Mouse (Mus musculus) small intestine, adult 2 months (tissue): ENCODE data around the gene 1810055G02Rik. TPM values are rescaled to one million over a fixed set of nuclear protein-coding genes. Genes with fewer than 3 reads are reported as not detected.

Experiments used
- H3K27ac ChIP-seq: fragments of 200-500 bp; 2 replicates; pipeline ENCODE4 v1.5.1; 2012; ENCODE audit warnings: low read depth, low read length, control low read depth, inconsistent platforms; ENCODE audit not compliant: insufficient read depth
- H3K27me3 ChIP-seq: fragments of 200-500 bp; 2 replicates; pipeline ENCODE4 v1.6.1; 2012; ENCODE audit warnings: mild to moderate bottlenecking, moderate library complexity, low read length, inconsistent platforms; ENCODE audit not compliant: control insufficient read depth, insufficient read depth
- H3K36me3 ChIP-seq: fragments of 200-500 bp; 2 replicates; pipeline ENCODE4 v1.6.1; 2012; ENCODE audit warnings: mild to moderate bottlenecking, low read length, control low read depth, inconsistent platforms; ENCODE audit not compliant: control insufficient read depth, insufficient read depth
- H3K4me1 ChIP-seq: fragments of 200-500 bp; 2 replicates; pipeline ENCODE4 v1.6.1; 2012; ENCODE audit warnings: low read length, inconsistent platforms, mixed read lengths; ENCODE audit not compliant: control insufficient read depth, insufficient read depth, insufficient read length
- H3K4me3 ChIP-seq: fragments of 200-500 bp; 2 replicates; pipeline ENCODE4 v1.5.1; 2012; ENCODE audit warnings: low read depth, mild to moderate bottlenecking, control low read depth, inconsistent platforms, low read length, moderate library complexity
- CTCF ChIP-seq: fragments of 200-500 bp; IDR thresholded peaks from 2 replicates; pipeline ENCODE4 v1.5.1; 2012; ENCODE audit warnings: low read depth, mild to moderate bottlenecking, control low read depth, inconsistent platforms, low read length, moderate library complexity, mixed read lengths; ENCODE audit not compliant: insufficient replicate concordance, insufficient read length; ENCODE audit errors: extremely low read depth
- POLR2A ChIP-seq: fragments of 200-500 bp; IDR thresholded peaks from 2 replicates; pipeline ENCODE4 v1.6.1; 2012; ENCODE audit warnings: low read depth, mild to moderate bottlenecking, control low read depth, inconsistent platforms, low read length, moderate library complexity
- WGBS: fragments of 180-500 bp; shearing (Covaris S2); methylation state at CpG from one replicate; pipeline ENCODE4 v1.1.7; 2018; 5-methylcytosine and 5-hydroxymethylcytosine counted together
- polyA plus RNA-seq: library from polyadenylated mRNA; depleted of rRNA; stranded (reverse); fragments of >200 nt; gene quantifications from 2 replicates; pipeline ENCODE4 v1.2.3, GENCODE M21; 2012

1810055G02Rik gene
- polyA plus RNA-seq, 1 experiment = 300 TPM

DNA sequence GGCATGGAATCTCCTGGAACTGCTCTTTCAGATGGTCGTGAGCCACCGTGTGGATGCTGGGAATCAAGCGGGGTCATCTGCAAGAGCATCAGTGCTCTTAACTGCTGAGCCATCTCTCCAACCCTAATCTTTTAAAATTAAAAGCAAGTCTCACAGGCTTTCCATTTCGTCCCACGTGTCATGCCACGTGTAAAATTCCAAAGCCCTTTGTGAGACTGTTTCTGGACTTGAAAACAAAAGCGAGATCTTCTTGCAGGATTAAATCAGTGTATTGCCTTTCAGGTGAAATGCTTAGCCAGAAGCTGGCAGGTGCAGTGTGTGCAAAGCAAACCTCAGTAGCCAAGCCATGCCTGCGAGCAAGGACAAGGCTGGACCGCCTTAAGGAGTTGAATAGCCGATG lies 540 bp upstream of the 1810055G02Rik start:
- Histone ChIP-seq H3K4me1 (peaks cover 3% of the 10 kb centered on the region), H3K27ac (peak overlapping the region; percentile 56), H3K36me3 (peaks cover 4% of the 10 kb centered on the region; the same call in 1 of the 2 replicates), H3K27me3 (no peaks in the 10 kb centered on the region), H3K4me3 (peak overlapping the region; percentile 79)
- 31% methylated on average over 10 of the region's 10 CpGs for WGBS
- TF ChIP-seq CTCF (peak; percentile 12; the same call in 1 of the 2 replicates), POLR2A (no peak)

DNA sequence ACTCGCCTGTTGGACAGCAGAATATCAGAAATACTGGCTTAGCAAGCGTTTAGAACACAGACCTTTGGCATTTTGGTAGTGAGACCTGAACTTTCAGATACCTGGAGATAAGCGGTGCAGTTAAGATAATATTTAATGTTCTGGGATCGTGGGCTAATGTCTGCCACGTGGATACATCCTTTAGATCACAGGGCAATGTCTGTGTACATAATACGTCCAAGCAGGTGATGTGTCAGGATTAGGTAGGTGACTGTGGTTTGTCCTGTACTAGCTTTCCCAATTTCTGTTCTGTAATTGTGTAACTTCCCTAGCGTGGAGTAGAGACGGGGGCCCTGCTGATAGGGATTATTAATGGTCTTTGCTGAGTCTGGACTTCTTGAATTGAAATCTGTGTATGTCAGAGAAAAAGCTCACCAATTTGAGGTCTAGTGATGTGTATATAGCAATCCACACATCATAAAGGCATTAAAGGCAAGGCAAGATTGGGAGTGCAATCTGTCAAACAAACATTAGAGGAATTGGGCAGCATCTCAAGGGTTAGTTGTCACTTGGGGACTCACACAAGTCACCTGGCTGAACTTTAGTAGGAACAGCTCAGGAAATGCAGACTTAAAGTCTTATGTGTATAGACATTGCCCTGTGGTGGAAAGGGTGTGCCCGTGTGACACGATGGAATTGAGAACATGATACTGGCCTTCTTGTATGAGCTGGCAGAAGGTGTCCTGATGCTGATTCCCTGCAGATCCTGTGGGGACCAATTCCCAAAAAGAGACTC lies 1.1 kb downstream of the 1810055G02Rik start:
- Histone ChIP-seq H3K4me1 (peaks cover 3% of the 10 kb centered on the region), H3K4me3 (no peak overlapping the region), H3K27ac (peak overlapping the region; percentile 86), H3K36me3 (peaks cover 6% of the 10 kb centered on the region), H3K27me3 (no peaks in the 10 kb centered on the region)
- 16% methylated on average over 10 of the region's 10 CpGs for WGBS
- TF ChIP-seq POLR2A (no peak), CTCF (no peak)

GRCm38 (mm10) chr19:3710436-3710835 lies 2.3 kb downstream of the 1810055G02Rik start:
- peaks cover 3% of the 10 kb centered on the region for H3K4me1 ChIP-seq
- H3K27me3 ChIP-seq = no peaks in the 10 kb centered on the region
- 70% methylated on average over 2 of the region's 2 CpGs for WGBS
- no peak overlapping the region for H3K4me3 ChIP-seq
- peaks cover 14% of the 10 kb centered on the region for H3K36me3 ChIP-seq
- TF ChIP-seq POLR2A (no peak), CTCF (no peak)
- H3K27ac ChIP-seq = no peak overlapping the region

GRCm38 (mm10) chr19:3714381-3714780 lies 6.3 kb downstream of the 1810055G02Rik start:
- H3K27me3 ChIP-seq = no peaks in the 10 kb centered on the region
- H3K4me3 ChIP-seq = no peak overlapping the region
- peaks cover 40% of the 10 kb centered on the region for H3K36me3 ChIP-seq
- H3K27ac ChIP-seq = no peak overlapping the region
- TF ChIP-seq POLR2A (no peak), CTCF (no peak)
- WGBS = 86% methylated on average over 6 of the region's 6 CpGs
- H3K4me1 ChIP-seq = peaks cover 8% of the 10 kb centered on the region

DNA sequence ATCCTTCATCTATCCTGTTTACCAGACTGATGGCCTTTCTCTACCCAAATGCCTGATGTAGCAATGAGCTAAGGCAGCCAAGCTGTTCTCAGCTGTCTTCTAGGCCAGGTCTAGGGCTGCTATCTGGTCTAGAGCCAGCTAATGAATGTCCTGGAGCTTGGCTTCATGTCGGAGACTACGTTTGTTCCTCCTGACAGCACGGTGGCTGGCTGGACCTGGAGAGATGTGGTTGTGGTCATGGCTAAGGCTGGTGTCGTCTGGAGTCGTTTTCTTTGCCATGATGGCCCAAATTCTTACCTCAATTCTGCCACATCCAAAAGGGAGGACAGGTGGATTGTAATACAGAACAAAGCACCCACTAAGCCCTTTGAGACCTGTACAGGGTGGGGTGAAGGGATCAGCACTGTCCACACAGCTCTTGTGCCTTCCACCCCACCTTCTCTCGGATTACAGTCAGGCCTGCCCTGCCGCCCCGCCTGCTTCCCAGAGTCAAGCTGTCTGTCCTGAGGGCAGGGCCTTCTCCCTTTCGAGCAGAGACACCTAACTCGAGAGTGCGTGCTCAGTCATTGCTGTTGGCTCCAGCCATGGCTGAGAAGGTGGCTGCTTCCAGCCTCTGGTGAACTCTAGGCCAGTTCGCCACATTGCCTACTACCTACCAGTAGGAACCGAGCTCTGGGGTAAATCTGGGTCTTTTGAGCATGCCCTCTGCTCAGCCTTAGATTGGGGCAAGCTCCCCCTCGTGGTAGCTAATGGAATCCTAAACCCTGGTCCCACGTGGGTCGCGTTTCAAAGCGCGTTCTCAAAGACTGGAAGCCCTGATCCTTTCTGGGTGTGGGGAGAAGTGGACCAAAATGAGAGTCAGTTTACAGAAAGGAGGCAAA lies 10.6 kb downstream of the 1810055G02Rik start:
- TF ChIP-seq CTCF (peak; percentile 62; the same call in 1 of the 2 replicates), POLR2A (no peak)
- Histone ChIP-seq H3K4me1 (peaks cover 8% of the 10 kb centered on the region), H3K27ac (no peak overlapping the region), H3K27me3 (no peaks in the 10 kb centered on the region), H3K4me3 (peak overlapping the region; percentile 54), H3K36me3 (peaks cover 37% of the 10 kb centered on the region)
- WGBS = 34% methylated on average over 19 of the region's 19 CpGs

DNA sequence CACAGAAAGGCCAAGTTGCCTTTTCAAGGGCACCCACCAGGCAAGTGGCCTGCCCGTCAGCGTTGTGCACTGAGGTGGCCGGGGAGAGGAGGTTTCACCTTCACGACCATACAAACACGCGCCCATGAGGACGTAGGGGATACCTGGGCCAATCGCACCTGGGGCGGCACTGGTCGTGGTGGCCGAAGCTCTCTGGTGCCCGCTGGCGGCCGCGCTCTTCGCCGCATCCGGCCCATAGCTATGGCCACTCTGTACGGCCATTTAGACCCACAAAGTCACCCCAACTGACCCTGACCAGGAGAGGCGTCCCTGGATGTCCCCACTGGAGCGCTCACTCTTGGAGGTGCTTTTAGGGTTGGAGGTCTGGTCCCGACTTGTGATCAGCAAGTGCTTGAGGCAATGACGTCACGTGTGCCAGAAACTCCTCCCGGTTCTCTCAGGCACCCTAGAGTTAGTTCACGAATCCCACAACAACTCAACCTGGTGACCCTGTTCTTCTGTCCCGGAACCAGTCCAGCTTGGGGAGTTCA lies 11.3 kb downstream of the 1810055G02Rik start:
- H3K27ac ChIP-seq = no peak overlapping the region
- WGBS = under 1% methylated on average over 27 of the region's 27 CpGs

DNA sequence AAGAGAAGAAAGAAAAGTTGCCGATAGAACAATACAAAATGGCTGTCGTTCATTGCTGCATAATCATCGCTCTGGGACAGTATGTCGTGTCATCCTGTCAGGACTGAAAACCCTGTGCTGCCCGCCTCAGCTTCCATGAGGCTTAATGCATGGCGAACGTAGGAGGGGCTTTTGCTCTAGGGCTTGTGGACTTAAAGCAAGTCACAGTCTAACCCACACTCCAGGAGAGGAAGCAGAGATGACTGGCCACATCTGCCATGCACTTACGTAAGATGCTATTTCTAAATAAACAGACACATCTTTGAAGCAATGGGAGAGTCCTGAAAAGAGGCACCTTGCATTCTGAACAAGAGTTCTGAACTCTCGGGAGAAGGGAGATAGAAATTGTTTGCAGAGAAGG lies 15.1 kb downstream of the 1810055G02Rik start:
- TF ChIP-seq CTCF = no peak
- no peak for TF ChIP-seq POLR2A
- 88% methylated on average over 9 of the region's 9 CpGs for WGBS
- H3K27ac ChIP-seq = no peak overlapping the region

More for the DNA sequence above, 11.3 kb downstream of the 1810055G02Rik start:
- Histone ChIP-seq H3K4me3 (peak overlapping the region; percentile 54), H3K4me1 (peaks cover 8% of the 10 kb centered on the region), H3K27me3 (no peaks in the 10 kb centered on the region), H3K36me3 (peaks cover 32% of the 10 kb centered on the region)
- TF ChIP-seq POLR2A (no peak), CTCF (peak; percentile 54)

More for the DNA sequence above, 15.1 kb downstream of the 1810055G02Rik start:
- Histone ChIP-seq H3K27me3 (no peaks in the 10 kb centered on the region), H3K36me3 (peaks cover 2% of the 10 kb centered on the region; the same call in 1 of the 2 replicates), H3K4me3 (no peak overlapping the region), H3K4me1 (peaks cover 8% of the 10 kb centered on the region)
